Mouse (Mus musculus): ENCODE results near the gene Bbs1. TPM values are rescaled to one million over a fixed set of nuclear protein-coding genes. Genes with fewer than 3 reads are reported as not detected.

Bbs1 gene
- polyA plus RNA-seq, 1 experiment: 4.0 TPM

DNA sequence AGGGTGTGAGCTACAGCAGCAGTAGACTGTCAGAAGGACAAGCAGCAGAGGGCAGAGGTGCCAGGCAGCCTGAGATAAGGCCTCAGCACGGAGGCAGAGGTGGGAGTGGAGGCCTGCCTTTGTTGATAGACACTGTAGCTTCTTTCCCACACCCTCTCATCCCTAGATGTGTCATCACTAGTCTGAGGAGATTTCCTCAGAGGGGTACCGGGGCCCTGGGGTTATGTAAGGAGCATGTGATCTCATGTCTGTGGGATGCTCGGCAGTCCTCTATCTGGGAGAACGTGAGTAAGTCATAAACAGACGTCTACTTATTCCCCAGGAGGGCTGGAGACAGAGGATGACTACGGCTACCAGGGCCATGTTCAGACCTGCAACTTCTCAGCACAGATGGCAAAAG is 47.3 kb downstream of the Bbs1 start:
- Histone ChIP-seq H3K4me1 (ENCODE audit: control insufficient read depth, insufficient read depth, low read length) (no peaks in the 10 kb centered on the region), H3K27ac (ENCODE audit: insufficient read depth, low read length) (no peak overlapping the region), H3K4me3 (ENCODE audit: insufficient read depth, low read length) (no peak overlapping the region)
- TF ChIP-seq CTCF (IDR thresholded peaks at IDR 0.05; ENCODE audit: borderline replicate concordance, insufficient read depth, low read length) (no peak), POLR2A (IDR thresholded peaks at IDR 0.05; ENCODE audit: low read depth, low read length) (no peak)

DNA sequence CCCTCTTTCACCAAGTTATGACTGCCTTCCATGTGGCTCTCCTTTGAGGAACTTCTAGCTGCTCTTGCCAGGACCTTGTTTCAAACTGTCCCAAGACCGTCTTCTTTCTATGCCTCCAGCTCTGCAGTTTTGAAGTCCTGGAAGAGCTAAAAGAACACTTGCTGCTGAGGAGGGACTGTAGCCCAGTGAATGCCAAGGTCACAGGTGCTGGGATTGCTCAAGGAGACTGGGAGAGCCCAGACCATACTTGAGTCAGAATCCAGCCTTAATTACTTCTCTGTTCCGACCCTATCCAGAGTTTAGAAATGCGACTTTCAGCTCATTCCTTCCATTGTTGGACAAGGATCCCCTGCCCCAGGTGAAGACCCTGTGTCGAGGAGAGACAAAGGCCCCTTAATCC is 50.5 kb downstream of the Bbs1 start:
- no peaks in the 10 kb centered on the region for H3K4me1 ChIP-seq (ENCODE audit: control insufficient read depth, insufficient read depth, low read length)
- no peak overlapping the region for H3K4me3 ChIP-seq (ENCODE audit: insufficient read depth, low read length)
- no peak overlapping the region for H3K27ac ChIP-seq (ENCODE audit: insufficient read depth, low read length)
- no peak for TF ChIP-seq CTCF (IDR thresholded peaks at IDR 0.05; ENCODE audit: borderline replicate concordance, insufficient read depth, low read length)
- TF ChIP-seq POLR2A (IDR thresholded peaks at IDR 0.05; ENCODE audit: low read depth, low read length): no peak

DNA sequence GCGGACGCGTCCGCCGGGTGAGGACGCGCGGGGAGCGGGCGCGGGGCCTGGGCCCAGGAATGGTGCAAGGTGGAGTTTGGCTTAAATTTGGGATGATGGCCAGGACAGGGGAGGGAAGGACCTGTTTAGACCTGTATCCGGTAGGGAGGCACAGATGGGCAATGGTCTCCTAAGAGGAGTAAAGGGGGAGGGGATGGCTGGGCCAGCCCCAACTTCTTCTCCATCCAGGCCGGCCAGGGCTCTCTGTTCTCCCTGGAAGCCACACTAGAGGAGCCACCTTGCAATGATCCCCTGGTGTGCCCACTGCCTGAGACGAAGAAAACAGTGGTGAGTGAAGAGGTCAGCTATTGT is 51.0 kb downstream of the Bbs1 start:
- Histone ChIP-seq H3K4me1 (ENCODE audit: control insufficient read depth, insufficient read depth, low read length) (no peaks in the 10 kb centered on the region), H3K4me3 (ENCODE audit: insufficient read depth, low read length) (peak overlapping the region; percentile 43), H3K27ac (ENCODE audit: insufficient read depth, low read length) (no peak overlapping the region)
- TF ChIP-seq POLR2A (IDR thresholded peaks at IDR 0.05; ENCODE audit: low read depth, low read length) (no peak), CTCF (IDR thresholded peaks at IDR 0.05; ENCODE audit: borderline replicate concordance, insufficient read depth, low read length) (no peak)

DNA sequence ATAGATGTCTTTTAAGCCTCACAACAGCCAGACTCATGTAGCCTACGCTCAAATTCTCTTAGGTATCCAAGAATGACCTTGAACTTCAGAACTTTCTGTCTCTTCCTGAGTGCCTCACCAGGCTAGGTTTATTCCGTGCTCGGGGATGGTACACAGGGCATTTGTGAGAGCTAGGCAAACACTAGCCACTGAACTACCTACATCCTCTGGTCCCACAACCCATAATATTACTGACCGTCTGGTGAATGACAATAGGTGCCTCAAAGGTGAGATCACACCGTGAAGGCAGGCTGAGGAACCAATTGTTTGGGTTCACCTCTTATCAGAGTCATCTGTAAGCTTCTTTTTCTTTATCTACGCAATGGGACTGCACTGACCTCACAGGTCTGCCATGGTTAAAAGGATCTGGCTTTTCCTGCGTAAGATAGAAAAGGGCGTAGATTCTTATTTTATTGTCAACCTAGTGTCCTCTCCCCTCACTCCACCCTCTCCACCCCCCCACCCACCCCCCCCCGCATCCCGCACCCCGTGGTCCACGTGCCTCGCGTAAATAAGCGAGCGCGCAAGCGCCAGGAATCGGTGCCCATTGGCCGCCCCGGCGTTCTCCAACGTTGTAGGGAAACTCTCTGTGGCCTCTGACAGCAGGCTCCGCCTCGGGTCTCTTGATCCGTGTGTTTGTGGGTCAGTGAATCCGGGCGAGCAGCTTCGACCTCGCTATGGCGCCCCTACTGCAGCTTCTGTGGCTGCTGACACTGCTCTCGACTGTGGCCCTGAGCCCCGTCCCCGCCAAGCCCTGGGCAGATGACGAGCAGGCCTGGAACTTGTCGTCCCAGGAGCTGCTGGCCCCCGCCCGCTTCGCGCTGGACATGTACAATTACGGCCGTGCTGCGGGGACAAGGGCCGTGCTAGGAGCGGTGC is 51.6 kb downstream of the Bbs1 start, which contains the start of gene Ctsf:
TSS of gene Ctsf (plus strand) at position 579 of the 918 bp plus-strand sequence.
- Histone ChIP-seq H3K27ac (ENCODE audit: insufficient read depth, low read length) (no peak within 1 kb of the TSS), H3K4me1 (ENCODE audit: control insufficient read depth, insufficient read depth, low read length) (no peaks in the 10 kb centered on the region), H3K4me3 (ENCODE audit: insufficient read depth, low read length) (peak within 1 kb of the TSS; percentile 43)
- no peak for TF ChIP-seq CTCF (IDR thresholded peaks at IDR 0.05; ENCODE audit: borderline replicate concordance, insufficient read depth, low read length)
- peak; percentile 59 for TF ChIP-seq POLR2A (IDR thresholded peaks at IDR 0.05; ENCODE audit: low read depth, low read length)

DNA sequence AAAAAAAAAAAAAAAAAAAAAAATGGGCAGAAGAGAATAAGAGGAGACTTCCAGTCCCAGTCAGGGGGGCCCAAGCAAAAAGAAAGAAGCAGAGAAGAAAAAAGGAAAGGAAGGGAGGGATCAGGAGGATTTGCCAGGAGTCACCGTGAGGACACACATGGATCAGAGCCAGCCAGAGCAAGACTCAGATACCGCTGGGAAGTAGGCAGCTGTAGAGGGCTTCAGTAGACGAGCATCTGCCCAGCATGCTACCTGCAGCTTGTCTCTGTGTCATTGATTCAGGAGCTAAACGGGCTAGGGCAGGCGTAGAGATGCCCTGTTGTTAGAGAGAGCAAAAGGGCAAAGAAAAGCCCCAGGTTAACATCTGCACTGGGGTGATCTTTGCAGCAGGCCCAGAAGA is 56.1 kb downstream of the Bbs1 start:
- TF ChIP-seq CTCF (IDR thresholded peaks at IDR 0.05; ENCODE audit: borderline replicate concordance, insufficient read depth, low read length) (no peak), POLR2A (IDR thresholded peaks at IDR 0.05; ENCODE audit: low read depth, low read length) (no peak)
- no peak overlapping the region for H3K4me3 ChIP-seq (ENCODE audit: insufficient read depth, low read length)
- no peaks in the 10 kb centered on the region for H3K4me1 ChIP-seq (ENCODE audit: control insufficient read depth, insufficient read depth, low read length)
- H3K27ac ChIP-seq (ENCODE audit: insufficient read depth, low read length): no peak overlapping the region

DNA sequence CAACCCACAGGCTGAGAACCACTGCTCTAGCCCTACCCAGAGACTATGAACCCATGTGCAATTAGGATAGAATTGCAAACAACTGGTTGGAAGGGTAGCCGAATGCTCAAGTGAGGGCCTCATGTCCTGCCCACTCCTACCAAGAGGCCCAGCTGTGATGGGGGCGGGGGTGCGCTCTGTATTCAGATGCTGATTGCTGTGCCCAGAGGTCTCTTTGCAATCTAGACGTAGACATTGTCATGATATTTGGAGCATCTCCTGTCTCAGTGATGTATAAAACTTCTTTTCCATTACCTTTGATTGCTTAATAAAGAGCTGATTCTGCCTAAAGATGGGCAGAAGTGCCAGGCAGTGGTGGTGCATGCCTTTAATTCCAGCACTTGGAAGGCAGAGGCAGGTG is 56.6 kb downstream of the Bbs1 start:
- no peaks in the 10 kb centered on the region for H3K4me1 ChIP-seq (ENCODE audit: control insufficient read depth, insufficient read depth, low read length)
- H3K4me3 ChIP-seq (ENCODE audit: insufficient read depth, low read length): no peak overlapping the region
- H3K27ac ChIP-seq (ENCODE audit: insufficient read depth, low read length): no peak overlapping the region
- TF ChIP-seq POLR2A (IDR thresholded peaks at IDR 0.05; ENCODE audit: low read depth, low read length) (no peak), CTCF (IDR thresholded peaks at IDR 0.05; ENCODE audit: borderline replicate concordance, insufficient read depth, low read length) (no peak)

DNA sequence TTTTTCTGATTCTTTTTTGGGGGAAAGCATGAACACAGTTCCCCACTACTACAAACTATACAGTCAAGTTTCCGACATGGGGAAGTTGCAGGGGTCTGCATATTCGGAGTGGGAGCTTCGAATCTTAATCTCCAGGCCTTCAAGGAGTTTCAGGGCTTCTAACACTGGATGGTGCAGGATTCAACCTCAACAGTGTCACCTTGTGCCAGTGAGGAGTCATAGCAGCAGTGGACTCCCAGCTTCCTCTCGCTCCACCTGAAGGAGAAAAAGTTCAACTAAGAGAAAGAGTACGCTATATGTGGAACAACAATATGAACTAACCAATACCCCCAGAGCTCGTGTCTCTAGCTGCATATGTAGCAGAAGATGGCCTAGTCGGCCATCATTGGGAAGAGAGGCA is 58.9 kb downstream of the Bbs1 start:
- TF ChIP-seq POLR2A (IDR thresholded peaks at IDR 0.05; ENCODE audit: low read depth, low read length) (no peak), CTCF (IDR thresholded peaks at IDR 0.05; ENCODE audit: borderline replicate concordance, insufficient read depth, low read length) (peak; percentile 62; the same call in 1 of the 2 replicates)
- H3K4me1 ChIP-seq (ENCODE audit: control insufficient read depth, insufficient read depth, low read length): no peaks in the 10 kb centered on the region
- no peak overlapping the region for H3K27ac ChIP-seq (ENCODE audit: insufficient read depth, low read length)
- H3K4me3 ChIP-seq (ENCODE audit: insufficient read depth, low read length): no peak overlapping the region

DNA sequence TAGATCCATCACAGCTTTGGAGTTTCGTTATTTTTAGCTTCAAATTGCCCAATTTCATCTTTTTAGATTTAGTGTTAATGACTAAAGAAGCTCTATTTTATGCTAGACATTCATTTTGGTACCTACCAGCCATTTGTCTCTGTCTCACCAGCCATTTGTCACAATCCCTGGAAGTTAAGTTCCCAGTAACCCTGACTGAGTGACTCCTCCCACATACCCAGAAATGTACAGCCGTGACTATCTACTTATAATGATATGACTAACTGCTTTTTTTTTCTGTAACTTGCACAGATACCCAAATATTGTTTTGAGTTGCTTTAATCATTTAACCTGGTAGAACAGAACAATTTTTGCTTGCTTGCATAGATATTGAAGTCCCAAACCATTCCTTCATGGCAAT is 60.6 kb downstream of the Bbs1 start:
- TF ChIP-seq POLR2A (IDR thresholded peaks at IDR 0.05; ENCODE audit: low read depth, low read length) (no peak), CTCF (IDR thresholded peaks at IDR 0.05; ENCODE audit: borderline replicate concordance, insufficient read depth, low read length) (no peak)
- Histone ChIP-seq H3K27ac (ENCODE audit: insufficient read depth, low read length) (no peak overlapping the region), H3K4me1 (ENCODE audit: control insufficient read depth, insufficient read depth, low read length) (no peaks in the 10 kb centered on the region), H3K4me3 (ENCODE audit: insufficient read depth, low read length) (no peak overlapping the region)

DNA sequence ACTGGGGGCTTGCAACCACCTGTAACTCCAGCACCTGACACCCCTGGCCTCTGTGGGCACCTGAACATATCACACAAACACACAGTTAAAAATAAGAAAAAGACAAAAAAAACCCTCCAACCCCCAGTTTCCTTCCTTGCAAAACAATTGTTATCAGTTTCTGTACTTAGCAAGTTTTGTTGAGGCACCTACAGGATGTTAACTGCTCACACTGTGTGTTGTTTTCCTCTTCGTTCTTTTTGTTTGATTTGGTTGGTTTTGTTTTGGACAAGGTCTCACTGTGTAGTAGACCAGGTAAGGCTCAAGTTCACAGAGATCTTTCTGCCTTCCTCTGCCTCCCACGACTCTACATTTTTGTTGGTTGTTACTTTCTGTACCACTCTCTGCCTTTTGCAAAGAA is 63.8 kb downstream of the Bbs1 start:
- no peak for TF ChIP-seq CTCF (IDR thresholded peaks at IDR 0.05; ENCODE audit: borderline replicate concordance, insufficient read depth, low read length)
- TF ChIP-seq POLR2A (IDR thresholded peaks at IDR 0.05; ENCODE audit: low read depth, low read length): no peak
- Histone ChIP-seq H3K27ac (ENCODE audit: insufficient read depth, low read length) (no peak overlapping the region), H3K4me3 (ENCODE audit: insufficient read depth, low read length) (no peak overlapping the region), H3K4me1 (ENCODE audit: control insufficient read depth, insufficient read depth, low read length) (no peaks in the 10 kb centered on the region)

DNA sequence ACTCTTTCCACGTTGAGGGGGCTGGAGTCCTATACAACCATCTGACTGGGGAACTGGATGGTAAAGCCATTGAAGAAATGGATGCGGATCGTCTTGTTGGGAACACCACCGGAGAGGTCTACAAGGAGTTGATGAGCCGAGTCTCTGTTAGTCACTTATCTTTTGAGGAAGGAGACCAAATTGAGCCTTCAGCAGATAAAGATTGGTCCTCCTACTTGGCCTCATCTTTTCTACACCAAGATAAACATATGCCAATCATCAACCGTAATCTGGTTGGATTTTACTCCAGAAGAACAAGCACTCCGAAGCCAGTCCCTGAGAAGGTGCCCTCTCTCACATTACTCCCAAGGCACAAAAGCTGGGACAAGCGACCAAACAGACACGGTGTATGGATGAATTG is 65.6 kb downstream of the Bbs1 start:
- no peaks in the 10 kb centered on the region for H3K4me1 ChIP-seq (ENCODE audit: control insufficient read depth, insufficient read depth, low read length)
- H3K4me3 ChIP-seq (ENCODE audit: insufficient read depth, low read length): no peak overlapping the region
- no peak overlapping the region for H3K27ac ChIP-seq (ENCODE audit: insufficient read depth, low read length)
- TF ChIP-seq POLR2A (IDR thresholded peaks at IDR 0.05; ENCODE audit: low read depth, low read length): no peak
- TF ChIP-seq CTCF (IDR thresholded peaks at IDR 0.05; ENCODE audit: borderline replicate concordance, insufficient read depth, low read length): no peak
